Mouse (Mus musculus) thymus, adult 2 months (tissue): ENCODE data around the gene Acad10.

Experiments used
- CTCF ChIP-seq: fragments of 200-500 bp; IDR thresholded peaks from 2 replicates; pipeline ENCODE4 v1.5.1; 2012; ENCODE audit warnings: mild to moderate bottlenecking, control low read depth, low read length, moderate library complexity, borderline replicate concordance; ENCODE audit not compliant: control insufficient read depth, poor library complexity, insufficient read depth; ENCODE audit errors: extremely low read depth
- POLR2A ChIP-seq: fragments of 200-500 bp; IDR thresholded peaks from 2 replicates; pipeline ENCODE4 v1.6.1; 2012; ENCODE audit warnings: mild to moderate bottlenecking, low read length, control low read depth, moderate library complexity; ENCODE audit not compliant: control insufficient read depth, poor library complexity, insufficient read depth; ENCODE audit errors: extremely low read depth

- TF ChIP-seq POLR2A (no peak), CTCF (no peak)
These were observed 64.1 kb downstream of the Acad10 start for GRCm38 (mm10) chr5:121596226-121596625.
